Mouse (Mus musculus) olfactory bulb, adult 2 months (tissue): ENCODE data around the gene Mbnl2.

Experiments
- CTCF ChIP-seq: fragments of 200-500 bp; IDR thresholded peaks from 2 replicates; pipeline ENCODE4 v1.5.1; 2012; ENCODE audit warnings: low read depth, mild to moderate bottlenecking, low read length, moderate library complexity; ENCODE audit not compliant: insufficient read depth
- POLR2A ChIP-seq: fragments of 200-500 bp; IDR thresholded peaks from 2 replicates; pipeline ENCODE4 v1.6.1; 2012; ENCODE audit warnings: mild to moderate bottlenecking, low read depth, low read length, moderate library complexity; ENCODE audit not compliant: insufficient read depth

- TF ChIP-seq POLR2A = no peak
- no peak for TF ChIP-seq CTCF
These were observed 55.5 kb downstream of the Mbnl2 start for GRCm38 (mm10) chr14:120330881-120331514.
